Mouse (Mus musculus) MN1 (cell line): ENCODE results near the gene Foxn3.
A peak's percentile ranks its signal among the peaks of the same experiment; 100 is the strongest.

Source experiments
- DNase-seq: peaks from one replicate; pipeline ENCODE4 v3.0.0-alpha.2; 2016; ENCODE audit warnings: low spot score

Gene Foxn3

DNA sequence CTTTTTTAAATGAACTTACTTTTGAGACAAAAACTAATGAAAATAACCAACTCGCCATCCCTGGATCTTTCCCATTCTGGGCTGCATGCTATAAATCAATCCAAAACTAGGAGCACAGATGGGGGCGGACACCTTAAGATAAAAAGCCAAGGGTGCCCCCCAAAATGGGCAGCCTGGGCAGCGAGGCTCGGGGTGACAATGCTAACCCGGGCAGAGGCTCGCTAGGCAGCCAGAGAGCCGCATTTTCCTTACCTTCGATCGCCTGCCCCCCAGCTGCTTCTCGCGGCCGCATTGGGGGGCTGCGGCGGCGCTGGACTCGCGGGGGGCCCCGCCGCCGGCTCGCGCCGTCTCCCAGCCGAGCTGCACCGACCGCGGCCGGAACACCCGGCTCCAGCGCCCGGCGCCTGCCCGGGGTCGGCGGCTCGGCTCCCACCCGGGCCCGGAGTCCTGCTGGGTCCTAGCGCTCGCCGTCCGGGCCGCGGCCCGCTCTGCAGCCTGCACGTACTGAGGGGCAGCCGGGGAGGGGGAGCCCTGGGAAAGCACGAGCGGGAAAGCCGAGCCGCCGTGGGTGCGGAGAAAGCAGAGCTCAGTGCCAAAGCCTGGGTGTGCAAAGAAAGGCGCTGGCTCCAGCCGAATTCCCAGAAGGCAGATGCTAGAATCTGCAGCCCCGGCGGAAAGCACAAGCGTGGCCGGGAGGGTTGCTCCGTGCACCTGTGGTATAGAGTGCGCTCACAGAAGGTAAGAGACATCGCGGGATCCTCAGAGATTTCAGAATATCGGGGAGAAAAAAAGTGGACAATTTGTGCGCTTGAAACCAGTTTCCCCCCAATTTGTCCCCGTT is at the start of gene Foxn3:
Foxn3 (minus strand) TSS at position 364 of the 841 bp plus-strand sequence.
- DNase-seq: peak; percentile 87

DNA sequence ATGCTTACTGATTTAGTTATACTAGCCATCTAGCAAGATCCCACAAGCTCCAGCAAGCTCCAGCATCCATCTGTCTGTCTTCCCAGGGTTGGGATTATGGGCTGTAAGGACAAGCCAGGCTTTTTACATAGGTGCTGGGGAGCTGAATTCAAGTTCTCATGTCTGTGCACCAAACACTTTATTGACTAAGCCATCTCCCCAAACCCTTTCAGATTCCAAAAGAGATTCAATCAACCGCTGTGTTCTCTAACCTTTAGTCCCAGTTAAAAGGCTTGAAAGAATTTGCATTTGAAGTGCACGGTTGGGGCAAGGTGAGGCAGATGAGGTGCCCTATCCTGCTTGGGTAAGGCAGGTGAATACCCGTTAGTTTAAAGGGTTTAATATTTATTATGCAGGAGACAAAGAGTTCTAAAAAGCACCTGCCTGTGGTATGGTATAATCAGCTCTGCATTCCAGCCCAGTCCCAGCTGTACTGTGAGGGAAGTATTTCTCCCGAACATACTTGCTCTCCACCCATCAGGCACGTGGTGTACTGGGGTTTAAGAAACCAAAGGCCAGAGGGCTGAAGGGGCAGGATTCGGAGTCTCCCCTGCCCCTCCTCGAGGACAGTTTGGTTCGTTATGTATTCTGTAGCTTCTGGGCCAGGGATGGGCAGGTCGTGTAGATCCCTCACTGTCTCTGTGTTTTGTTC is 48.9 kb upstream of the Foxn3 start:
- DNase-seq: no peak

DNA sequence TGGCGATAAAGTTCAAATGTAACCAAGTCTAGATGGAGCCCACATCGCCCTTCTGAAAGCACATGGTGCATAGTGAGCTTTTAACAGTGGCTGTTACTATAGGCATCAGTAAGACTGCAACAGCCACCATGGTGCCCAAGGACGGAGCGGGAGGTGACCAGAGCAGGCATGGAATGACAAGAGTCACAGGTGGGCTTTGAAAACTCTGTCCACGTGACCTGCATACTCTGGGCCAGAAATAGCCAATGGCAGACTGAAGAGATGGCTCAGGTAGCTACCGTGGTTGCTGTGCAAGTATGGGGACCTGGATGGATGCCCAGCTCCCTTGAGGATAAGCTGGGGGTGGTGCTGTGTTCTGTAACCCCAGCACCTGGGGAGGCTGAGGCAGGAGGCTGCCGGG is 47.5 kb upstream of the Foxn3 start:
- no peak for DNase-seq

DNA sequence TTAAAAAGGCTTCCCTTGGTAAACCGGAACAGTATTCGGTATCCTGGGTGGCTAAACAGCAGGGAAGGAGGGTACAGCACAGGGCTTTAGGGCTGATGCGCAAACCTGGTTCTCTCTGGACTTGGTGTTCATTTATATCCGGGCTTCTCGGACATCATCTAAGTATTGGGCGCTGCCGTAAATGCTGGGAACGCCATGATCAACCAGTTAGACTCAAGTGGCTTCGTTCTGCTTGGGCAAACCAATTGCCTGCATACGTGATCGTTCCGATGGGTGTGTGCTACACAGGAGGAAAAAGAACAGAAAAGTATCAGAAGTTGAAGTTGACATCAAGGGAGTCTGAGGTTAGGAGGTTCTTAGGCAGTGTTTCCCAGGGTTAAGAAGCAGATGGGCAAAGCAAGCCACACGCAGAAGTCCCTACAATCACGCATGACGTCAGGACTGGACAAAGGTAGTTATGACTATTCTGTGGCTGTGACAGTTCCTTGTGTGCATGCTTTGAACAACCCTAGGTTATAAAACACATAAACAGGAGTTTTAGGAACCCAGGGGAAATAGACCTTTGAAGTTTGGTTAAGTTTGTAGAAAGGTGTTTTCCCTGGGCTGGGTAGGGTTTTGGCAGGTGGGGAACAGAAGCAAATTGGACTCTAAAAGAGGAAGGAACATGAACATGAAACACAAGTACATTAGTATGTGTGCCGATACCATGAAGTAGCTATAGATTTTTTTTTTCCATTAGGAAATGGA is 46.9 kb upstream of the Foxn3 start:
- DNase-seq: no peak

DNA sequence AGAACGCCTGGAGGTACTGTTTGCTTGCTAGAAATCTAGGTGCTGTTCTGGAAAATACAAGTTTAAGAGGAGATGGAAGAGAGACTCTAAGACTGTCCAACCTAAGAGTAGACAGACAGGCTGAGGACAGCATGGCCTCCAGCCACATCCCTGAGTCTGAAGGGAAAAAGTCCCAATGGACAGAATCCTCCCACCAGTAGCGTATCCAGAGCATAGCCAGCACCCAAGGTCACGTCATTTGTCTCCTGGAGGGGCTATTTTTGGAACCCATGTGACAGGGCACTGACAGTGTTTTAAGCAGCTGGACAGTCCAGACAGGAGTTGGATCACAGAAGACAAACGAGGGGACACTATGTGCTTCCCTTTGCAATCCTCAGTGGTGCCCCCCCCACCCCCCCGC is 46.3 kb upstream of the Foxn3 start:
- DNase-seq: no peak

DNA sequence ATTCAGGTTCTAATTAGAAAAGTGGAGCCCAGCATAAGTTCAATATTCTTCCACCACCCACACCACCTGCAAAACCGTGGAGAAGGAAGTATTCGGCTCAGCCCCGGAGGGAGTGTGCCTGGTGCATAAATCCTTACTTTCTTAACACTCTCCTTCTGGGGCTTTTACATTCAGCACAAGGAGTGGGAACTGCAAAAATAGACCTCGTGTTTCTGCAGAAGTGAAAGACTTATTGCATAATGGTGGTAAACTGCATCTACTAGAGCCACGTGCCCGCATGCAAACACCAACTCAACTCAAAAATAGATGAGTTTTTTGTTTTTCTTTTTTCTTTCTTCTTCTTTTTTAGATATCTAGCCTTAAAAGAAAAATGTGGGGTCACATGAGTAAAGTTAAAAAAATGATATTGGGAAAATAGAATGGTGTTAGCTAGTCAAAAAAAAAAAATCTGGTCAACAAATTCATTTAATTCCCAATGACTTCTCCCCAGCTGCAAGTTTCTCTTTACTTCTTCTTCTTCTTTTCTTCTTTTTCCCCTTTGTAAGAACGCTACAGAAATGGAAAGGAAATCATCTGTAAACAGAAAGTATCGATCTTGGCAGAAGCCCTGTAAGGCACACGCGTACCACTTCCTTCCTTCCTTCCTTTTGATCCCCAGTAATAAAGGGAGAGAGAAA is 45.0 kb upstream of the Foxn3 start:
- DNase-seq: no peak

DNA sequence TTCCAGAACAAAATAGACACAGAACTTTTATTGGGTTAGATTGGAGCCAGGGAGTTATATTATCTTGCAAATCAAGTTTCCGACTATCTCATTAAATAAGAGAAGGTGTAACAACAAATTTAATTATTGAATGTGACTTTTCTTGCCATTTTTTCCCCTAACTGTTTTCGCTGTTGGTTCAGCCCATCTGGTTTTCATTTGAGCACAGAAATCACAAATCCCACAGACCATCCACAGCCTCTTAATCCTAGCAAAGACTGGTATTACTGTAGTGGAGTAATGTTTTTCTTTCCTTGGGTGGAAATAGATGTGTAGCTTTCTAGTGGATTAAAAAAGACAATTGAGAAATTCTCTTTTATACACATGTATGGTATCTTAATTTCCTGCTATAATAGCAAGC is 40.0 kb upstream of the Foxn3 start:
- DNase-seq: no peak

DNA sequence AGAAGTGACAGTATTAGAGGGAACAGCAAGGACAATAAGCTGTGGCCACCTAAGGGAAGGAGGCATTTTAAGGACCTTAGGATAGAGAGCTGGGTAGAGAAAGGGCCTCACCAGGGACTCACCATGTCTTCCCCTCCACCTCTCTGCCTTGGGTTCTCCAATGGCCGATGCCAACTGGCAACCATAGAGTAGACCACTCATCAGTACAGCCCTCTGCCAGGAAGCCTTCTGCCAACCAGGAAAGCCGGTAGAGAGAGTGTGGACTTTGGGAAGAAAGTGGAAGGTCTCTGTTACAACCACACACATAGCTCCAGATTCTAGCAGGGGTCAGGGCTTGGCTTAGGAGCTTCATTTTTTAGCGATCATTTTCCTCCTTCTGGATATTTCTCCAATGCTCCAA is 38.5 kb upstream of the Foxn3 start:
- DNase-seq: no peak

DNA sequence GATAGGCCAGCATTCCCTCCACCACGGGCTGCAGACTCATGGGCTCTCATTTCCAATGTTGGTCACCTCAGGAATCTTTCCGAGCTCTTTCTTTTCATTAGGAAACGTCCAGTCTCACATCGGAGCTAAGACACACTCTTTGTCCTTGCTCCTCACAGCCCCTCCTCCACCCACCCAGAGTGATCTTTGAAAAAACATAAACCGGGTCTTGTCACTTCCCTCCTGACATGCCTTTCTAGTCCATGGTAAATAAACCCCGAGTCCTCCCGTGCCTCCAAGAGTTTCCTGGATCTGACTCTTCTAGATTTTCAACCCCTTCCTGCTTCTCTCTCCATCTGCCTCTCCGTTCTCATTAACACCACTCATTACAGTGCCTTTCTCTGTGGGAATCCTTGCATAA is 38.0 kb upstream of the Foxn3 start:
- no peak for DNase-seq

DNA sequence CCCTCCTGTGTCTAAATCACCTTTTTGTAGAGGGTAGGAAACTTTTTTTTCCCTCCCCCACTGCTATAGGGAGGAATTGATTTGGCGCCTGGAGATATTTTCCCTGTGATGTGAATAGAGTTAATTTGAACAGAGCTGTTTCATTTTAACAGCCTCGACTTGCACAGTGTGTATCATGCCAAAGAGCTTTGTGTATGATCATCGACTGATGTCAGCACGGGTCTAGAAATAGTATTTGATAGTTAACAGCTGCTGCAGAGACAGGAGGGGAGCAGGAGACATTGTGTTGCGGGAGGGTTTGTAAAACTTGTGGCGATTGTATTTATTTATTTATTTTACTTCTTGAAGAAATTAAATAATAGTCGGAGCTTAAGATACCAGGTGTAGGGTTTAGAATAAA is 36.2 kb upstream of the Foxn3 start:
- no peak for DNase-seq

DNA sequence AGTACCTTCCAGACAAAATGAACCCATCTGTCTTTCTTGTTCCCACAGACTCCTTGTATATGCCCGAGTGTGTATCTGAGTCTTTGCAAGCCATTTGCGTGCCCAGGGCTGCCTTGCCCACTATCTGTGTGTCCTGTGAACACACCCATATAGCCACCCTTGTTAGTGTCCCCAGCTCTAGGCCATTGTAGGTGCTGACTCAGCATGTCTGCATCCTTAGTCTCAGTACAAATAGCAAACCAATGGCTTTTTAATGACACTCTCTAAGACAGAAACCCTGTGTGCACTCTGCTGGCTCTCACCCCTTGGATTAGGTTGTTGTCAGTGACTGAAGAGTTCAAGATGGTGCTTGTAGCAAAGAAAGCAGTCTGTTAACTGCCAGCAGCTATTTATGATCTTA is 33.0 kb upstream of the Foxn3 start:
- DNase-seq: no peak

DNA sequence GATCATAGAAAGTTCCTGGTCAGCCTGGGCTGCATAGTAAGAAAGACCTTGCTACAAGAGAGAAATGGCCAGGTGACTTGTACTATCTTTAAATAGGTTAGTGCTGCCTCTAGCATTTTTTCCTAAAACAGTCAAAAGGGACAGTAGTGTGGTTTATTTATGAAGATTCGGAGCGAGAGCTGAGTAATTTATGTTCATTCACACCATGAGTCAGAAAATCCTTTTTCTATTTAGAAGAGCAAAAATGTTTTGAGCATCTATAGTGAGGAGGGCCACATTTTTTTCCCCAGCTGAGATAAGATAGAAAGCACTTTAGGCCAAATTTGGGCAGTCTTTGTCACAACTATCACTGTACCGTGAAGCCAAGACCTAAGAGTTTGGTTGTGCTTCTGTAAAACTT is 24.0 kb upstream of the Foxn3 start:
- DNase-seq: no peak

DNA sequence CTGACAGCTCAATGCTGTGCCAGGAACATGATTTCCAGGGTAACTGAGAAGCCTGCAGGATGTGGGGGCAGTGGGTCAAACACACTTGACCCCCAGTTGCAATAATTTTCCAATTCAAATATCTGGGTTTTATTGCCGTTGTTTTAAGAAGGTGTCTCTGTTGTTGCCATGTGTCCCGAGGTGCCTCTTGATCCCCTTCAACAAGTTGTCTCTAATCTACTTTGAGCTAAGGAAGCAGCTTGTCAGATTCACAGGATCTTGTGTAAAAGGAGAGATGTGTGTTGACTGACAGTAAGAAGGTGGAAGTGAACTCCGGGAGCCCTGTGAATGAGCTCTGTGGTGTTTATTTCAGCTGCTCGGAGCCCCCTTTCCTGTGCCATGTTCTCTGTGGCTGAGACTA is 16.6 kb upstream of the Foxn3 start:
- no peak for DNase-seq

DNA sequence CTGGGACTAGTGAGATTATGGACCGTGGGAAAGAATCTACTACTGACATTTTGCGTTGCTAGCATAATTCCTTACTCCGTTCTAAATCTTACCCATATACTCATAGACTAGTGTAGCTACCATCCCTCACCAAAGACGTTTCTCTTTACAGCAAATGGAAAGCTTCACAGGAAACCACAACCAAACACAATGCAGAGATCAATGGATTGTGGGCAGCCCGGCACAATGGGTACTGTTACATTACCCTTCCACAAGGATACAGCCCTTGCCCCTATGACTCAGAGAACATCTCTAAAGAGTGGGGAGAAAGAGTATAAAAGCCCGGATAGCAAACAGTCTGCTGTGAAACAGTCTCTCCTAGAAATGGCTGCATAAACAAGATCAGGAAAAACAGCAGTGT is 13.3 kb upstream of the Foxn3 start:
- DNase-seq: no peak

DNA sequence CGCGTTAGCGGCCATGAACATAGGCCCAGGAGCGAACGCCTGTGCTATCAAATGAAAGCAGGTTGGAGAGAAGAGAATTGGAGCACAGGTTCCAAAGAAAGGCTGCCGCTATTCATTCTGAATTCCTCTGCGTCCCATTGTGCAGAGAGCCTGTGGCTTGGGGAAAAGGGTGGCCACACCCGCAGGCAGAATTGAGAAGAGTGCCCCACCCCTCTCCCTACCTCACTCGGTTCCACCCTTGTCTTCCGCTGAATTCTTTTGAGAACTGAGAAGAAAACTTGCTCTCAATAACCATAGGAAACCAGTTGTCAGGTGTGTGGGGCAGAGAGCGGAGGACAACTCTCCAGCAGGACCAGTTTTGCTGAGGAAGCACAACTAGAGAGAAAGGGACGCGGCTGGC is 10.9 kb upstream of the Foxn3 start:
- DNase-seq: no peak

DNA sequence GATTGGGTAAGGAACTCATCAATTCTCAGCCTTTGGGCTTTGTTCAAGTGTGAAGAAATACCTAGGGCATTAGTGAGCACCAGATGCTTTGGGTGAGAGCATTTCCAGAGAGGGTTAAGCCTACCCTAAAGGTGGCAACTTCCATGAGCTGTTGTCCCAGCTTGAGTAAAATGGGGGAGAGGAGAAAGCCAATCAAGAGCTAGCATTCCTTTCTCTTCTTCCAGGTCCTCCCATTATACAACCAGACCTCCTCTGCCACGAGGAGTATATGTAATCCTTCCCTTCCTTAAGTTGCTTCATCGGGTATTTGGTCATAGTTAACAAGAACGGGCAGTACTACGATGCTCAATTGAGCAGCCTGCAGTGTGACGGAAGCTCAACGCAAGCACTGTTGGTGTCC is 9.7 kb upstream of the Foxn3 start:
- DNase-seq: no peak

DNA sequence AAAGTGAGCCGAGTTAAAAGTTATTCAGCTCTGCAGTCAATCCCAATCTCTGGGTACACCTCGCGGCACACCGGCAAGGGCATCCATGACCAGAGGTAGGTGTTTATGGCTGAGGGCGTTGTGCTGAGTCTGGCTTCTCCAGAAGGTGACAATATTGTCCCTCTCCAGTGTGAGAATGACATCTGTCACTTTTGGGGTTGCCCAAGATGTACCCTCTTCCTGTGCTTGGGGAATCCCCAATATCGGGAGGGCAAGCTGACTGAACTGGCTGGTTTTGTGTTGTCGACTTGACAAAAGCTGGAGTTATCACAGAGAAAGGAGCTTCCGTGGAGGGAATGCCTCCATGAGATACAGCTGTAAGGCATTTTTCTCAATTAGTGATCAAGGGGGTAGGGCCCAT is 8.6 kb upstream of the Foxn3 start:
- no peak for DNase-seq

DNA sequence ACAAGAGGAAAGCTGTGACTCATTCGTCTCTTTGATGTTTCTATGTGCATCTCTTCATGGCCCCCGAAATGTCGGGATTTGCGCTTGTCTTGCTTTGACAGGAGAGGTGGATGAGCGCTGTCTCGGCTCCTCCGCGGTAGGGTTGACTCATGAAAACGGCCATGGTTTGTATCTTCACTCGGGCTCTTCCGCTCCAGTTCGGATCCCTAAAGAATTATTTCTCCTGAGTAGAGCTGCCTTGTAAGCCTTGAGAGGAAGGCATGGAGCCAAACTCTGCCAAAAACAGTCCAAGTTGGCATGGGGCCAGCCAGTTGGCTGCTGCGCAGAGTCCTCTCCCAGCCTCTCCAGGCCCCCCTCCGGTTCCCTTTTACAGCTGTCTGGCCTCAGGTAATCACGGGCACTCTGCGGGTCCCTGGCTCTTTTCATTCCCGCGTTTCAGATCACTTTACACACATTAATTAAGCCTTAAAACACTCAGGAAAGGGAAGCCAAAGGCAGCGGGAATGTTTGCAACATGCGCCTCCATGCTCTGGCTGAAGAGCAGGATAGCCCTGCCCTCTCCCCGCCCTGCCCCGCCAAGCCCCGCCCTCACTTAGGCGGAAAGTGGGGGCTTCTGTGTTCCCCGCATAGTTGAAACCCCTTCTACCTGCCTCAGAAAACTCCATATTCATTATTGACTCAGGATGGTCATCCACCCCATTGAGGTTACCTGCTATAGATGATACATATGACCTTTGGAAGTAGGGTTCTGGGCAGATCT is 7.0 kb upstream of the Foxn3 start:
- peak; percentile 88 for DNase-seq

DNA sequence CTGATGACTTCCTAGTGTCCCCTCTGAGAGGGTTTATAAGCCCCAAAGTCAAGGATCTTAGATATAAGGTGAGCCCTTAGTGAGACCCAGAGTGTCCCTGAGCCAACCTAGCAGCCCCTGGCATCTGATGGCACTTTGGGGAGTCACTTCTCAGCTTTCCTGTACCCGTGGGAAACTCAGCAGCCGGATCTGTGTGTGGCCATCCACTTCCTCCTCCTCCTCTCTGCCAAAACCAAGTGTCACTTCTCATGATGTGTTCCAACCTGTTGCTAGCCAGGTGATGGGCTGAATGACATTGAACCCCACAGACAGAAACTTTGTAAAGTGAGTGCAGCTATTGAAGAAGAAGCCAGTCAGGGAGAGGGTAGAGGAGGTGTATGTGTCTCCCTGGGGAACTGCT is 2.2 kb upstream of the Foxn3 start:
- no peak for DNase-seq

DNA sequence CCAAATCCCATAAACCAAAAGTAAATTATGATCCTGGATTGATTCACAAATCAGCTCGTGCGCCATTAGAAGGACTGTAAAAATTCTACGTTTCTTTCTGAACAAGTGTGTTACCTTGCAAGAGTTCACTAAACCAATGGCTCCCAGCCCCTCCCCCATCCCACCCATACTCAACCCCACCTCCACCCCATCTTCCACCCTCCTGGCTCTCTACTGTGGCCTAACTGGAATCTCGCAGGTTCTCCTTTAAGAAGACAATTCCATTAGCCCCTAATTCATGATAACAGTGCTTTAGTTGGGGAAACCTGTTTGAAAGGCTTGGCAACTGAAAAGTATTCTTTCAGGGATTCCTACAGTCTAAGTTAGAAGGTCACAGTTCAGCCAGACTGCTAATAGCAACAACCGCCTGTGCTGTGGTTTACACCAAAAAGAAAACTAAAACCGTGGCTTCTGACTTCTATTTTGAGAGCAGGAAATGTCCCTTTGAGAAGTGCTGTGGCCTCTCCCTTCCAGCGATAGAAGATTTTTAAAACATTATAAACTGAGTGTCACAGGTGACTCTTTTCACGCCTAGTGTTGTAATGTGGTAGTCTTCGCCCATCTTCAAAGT is 1.0 kb upstream of the Foxn3 start:
- DNase-seq: peak; percentile 12

DNA sequence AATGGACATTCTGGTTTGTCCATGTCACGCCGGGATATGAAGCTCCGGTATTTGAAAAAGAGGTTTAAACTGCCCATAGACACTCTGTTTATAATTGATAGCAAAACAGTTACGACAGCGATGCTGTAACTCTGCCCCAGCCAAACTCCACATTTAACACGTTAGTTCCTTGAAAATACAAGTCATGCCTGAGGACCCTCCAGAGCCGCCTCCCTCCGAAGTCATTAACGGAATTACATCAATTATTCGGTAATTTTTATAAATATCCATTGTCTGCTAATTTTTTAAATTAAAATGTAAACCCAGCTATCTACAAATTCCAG is 554 bp downstream of the Foxn3 start:
- DNase-seq: peak; percentile 64
